Comparison of ENCODE assay signal across 10 mouse cellular contexts in the genomic region with DNA sequence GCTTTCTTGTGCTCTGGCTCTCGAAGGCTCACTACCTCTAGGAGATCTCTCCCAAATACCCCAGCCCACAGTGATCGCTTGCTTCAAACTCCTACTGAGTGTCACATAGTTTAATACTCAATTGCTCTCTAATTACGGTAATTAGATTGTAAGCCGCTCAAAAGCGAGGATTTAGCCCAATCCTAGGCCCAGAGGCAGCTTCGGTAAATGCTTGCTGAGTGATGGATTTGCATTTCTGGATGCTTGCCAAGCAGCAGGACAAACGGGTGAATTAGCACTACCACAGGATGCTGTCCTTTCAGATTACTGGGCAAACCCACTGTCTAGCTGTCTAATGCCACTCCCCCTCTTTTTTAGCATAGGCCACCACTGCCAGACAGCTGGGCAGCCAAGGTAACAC. TPM values are rescaled to one million over a fixed set of nuclear protein-coding genes. Genes with fewer than 3 reads are reported as not detected.
DNase-seq lines count a peak whose midpoint lies in the region; ATAC-seq and TF ChIP-seq lines count a peak whose summit lies in the region.
"Had no signal": no experiment of that assay in that cellular context is flagged by ENCODE, and none has a peak within 500 bp of the region (broad histone marks: within the 10 kb centered on the region; RNA-seq: fewer than 3 reads in every experiment).

No protein-coding gene starts in this region.

- H3K9ac ChIP-seq in midbrain, embryonic 11.5 days (ENCODE audit: low read length) = no peak overlapping the region
- no peak overlapping the region for H3K9ac ChIP-seq in hindbrain, postnatal 0 days (replicated peaks; ENCODE audit: low read length)
- H3K9ac ChIP-seq in heart, embryonic 12.5 days = no peak overlapping the region

- no peaks in the 10 kb centered on the region for H3K36me3 ChIP-seq in midbrain, embryonic 11.5 days (ENCODE audit: control insufficient read depth, insufficient read depth, low read length)
- no peaks in the 10 kb centered on the region for H3K36me3 ChIP-seq in midbrain, embryonic 10.5 days
- no peaks in the 10 kb centered on the region for H3K36me3 ChIP-seq in hindbrain, postnatal 0 days (ENCODE audit: insufficient read depth, low read length)
- H3K36me3 ChIP-seq in heart, embryonic 12.5 days = no peaks in the 10 kb centered on the region

- H3K27me3 ChIP-seq in midbrain, embryonic 11.5 days (ENCODE audit: control insufficient read depth, insufficient read depth, low read length) = no peaks in the 10 kb centered on the region; the same call in 1 of the 2 replicates
- peaks cover 52% of the 10 kb centered on the region for H3K27me3 ChIP-seq in midbrain, embryonic 10.5 days (ENCODE audit: low read depth, poor library complexity, severe bottlenecking)
- H3K27me3 ChIP-seq in hindbrain, postnatal 0 days (ENCODE audit: insufficient read depth, low read length) = no peaks in the 10 kb centered on the region
- H3K27me3 ChIP-seq in heart, embryonic 12.5 days (replicated peaks) = no peaks in the 10 kb centered on the region

- TF ChIP-seq CTCF in hindbrain, postnatal 0 days (IDR thresholded peaks at IDR 0.05; ENCODE audit: low read depth) = no peak

- WGBS in midbrain, embryonic 11.5 days = 49% methylated on average over 7 of the region's 7 CpGs
- WGBS in midbrain, embryonic 10.5 days = 65% methylated on average over 7 of the region's 7 CpGs
- 21% methylated on average over 7 of the region's 7 CpGs for WGBS in hindbrain, postnatal 0 days
- 44% methylated on average over 7 of the region's 7 CpGs for WGBS in heart, embryonic 12.5 days

- ATAC-seq in midbrain, embryonic 11.5 days (ENCODE audit: low FRiP score) = peak; percentile 55
- ATAC-seq in hindbrain, postnatal 0 days = peak; percentile 30; the same call in 1 of the 2 replicates
- ATAC-seq in heart, embryonic 12.5 days (ENCODE audit: insufficient number of reproducible peaks, low FRiP score) = no peak
- ATAC-seq: lung, postnatal 0 days had no signal

- H3K4me3 ChIP-seq in midbrain, embryonic 11.5 days (ENCODE audit: low read depth, low read length) = no peak overlapping the region
- H3K4me3 ChIP-seq in midbrain, embryonic 10.5 days = no peak overlapping the region
- H3K4me3 ChIP-seq in hindbrain, postnatal 0 days (ENCODE audit: low read length) = no peak overlapping the region
- H3K4me3 ChIP-seq in heart, embryonic 12.5 days = no peak overlapping the region

- peak; percentile 19 for DNase-seq in embryo, embryonic 11 days
- no peak for DNase-seq in embryo, embryonic 10.5 days (ENCODE audit: low spot score)
- no peak for DNase-seq in midbrain, embryonic 11.5 days (ENCODE audit: low spot score, missing footprints)
- DNase-seq in midbrain, embryonic 10.5 days (ENCODE audit: low spot score) = no peak
- peak; percentile 77 for DNase-seq in hindbrain, postnatal 0 days (ENCODE audit: low spot score)
- DNase-seq in retina, adult 2 months (ENCODE audit: low read depth, low spot score) = peak; percentile 33
- no peak for DNase-seq in adrenal gland, adult 8-10 months
- DNase-seq: cerebellum, postnatal 25 days had no signal

- no peak overlapping the region for H3K27ac ChIP-seq in midbrain, embryonic 11.5 days (ENCODE audit: low read depth, low read length)
- no peak overlapping the region for H3K27ac ChIP-seq in midbrain, embryonic 10.5 days (replicated peaks)
- no peak overlapping the region for H3K27ac ChIP-seq in hindbrain, postnatal 0 days
- H3K27ac ChIP-seq in heart, embryonic 12.5 days (ENCODE audit: poor library complexity, severe bottlenecking) = no peak overlapping the region

- H3K9me3 ChIP-seq in midbrain, embryonic 11.5 days (ENCODE audit: control insufficient read depth, low read length) = no peaks in the 10 kb centered on the region
- H3K9me3 ChIP-seq in midbrain, embryonic 10.5 days (replicated peaks) = no peaks in the 10 kb centered on the region
- H3K9me3 ChIP-seq in hindbrain, postnatal 0 days (ENCODE audit: low read length) = no peaks in the 10 kb centered on the region
- no peaks in the 10 kb centered on the region for H3K9me3 ChIP-seq in heart, embryonic 12.5 days (replicated peaks)

- no peaks in the 10 kb centered on the region for H3K4me1 ChIP-seq in midbrain, embryonic 11.5 days (ENCODE audit: control insufficient read depth, insufficient read depth, low read length)
- peaks cover 18% of the 10 kb centered on the region for H3K4me1 ChIP-seq in midbrain, embryonic 10.5 days
- peaks cover 9% of the 10 kb centered on the region for H3K4me1 ChIP-seq in hindbrain, postnatal 0 days (ENCODE audit: insufficient read depth, low read length)
- H3K4me1 ChIP-seq in heart, embryonic 12.5 days (replicated peaks) = peaks cover 6% of the 10 kb centered on the region; the same call in 1 of the 2 replicates

- H3K4me2 ChIP-seq in midbrain, embryonic 11.5 days = no peak overlapping the region
- no peak overlapping the region for H3K4me2 ChIP-seq in hindbrain, postnatal 0 days (ENCODE audit: low read depth, low read length)
- H3K4me2 ChIP-seq in heart, embryonic 12.5 days = no peak overlapping the region

RNA-seq across cellular contexts. Expression of gene Pex3, which starts 16.9 kb away (rescaled TPM):
- 27.0 and 28.2 TPM in 2 replicates for polyA plus RNA-seq in midbrain, embryonic 11.5 days (2014; fragmentation: Nextera tagmentation; extraction: Ambion mirVana)
- 18.9 and 19.3 TPM in 2 replicates for polyA plus RNA-seq in midbrain, embryonic 10.5 days (2016; fragmentation: Nextera tagmentation; extraction: Ambion mirVana)
- total RNA-seq in hindbrain, postnatal 0 days (2014; rRNA removed) = 23.7 and 30.5 TPM in 2 replicates
- polyA plus RNA-seq in hindbrain, postnatal 0 days (2015; fragmentation: Nextera tagmentation; extraction: Ambion mirVana) = 31.5 and 35.7 TPM in 2 replicates
- 20.2 and 20.4 TPM in 2 replicates for polyA plus RNA-seq in heart, embryonic 12.5 days (2016; fragmentation: Nextera tagmentation; extraction: Ambion mirVana)
- 10 to 100 TPM; 29.0 to 37.5 (median 30.5) TPM for total RNA-seq in adrenal gland, adult 8-10 months (2022)

RNA-seq across cellular contexts. Expression of gene Adat2, which starts 17.1 kb away (rescaled TPM):
- 3.1 and 4.9 TPM in 2 replicates for polyA plus RNA-seq in midbrain, embryonic 11.5 days (2014; fragmentation: Nextera tagmentation; extraction: Ambion mirVana)
- polyA plus RNA-seq in midbrain, embryonic 10.5 days (2016; fragmentation: Nextera tagmentation; extraction: Ambion mirVana) = 4.0 and 4.5 TPM in 2 replicates
- 2.6 and 2.8 TPM in 2 replicates for total RNA-seq in hindbrain, postnatal 0 days (2014; rRNA removed)
- polyA plus RNA-seq in hindbrain, postnatal 0 days (2015; fragmentation: Nextera tagmentation; extraction: Ambion mirVana) = 2.4 and 2.9 TPM in 2 replicates
- polyA plus RNA-seq in heart, embryonic 12.5 days (2016; fragmentation: Nextera tagmentation; extraction: Ambion mirVana) = 2.2 and 3.2 TPM in 2 replicates
- total RNA-seq in adrenal gland, adult 8-10 months (2022) = 1 to 10 TPM; 3.7 to 5.3 (median 4.8) TPM

Comparison
In these comparisons a context has a peak if more than half of its experiments do, and no peak if none do; other contexts are left out.
1. DNase-seq: peak in embryo, embryonic 11 days (single experiment), hindbrain, postnatal 0 days (single experiment) and retina, adult 2 months (single experiment); none in embryo, embryonic 10.5 days (single experiment), midbrain, embryonic 11.5 days (single experiment), midbrain, embryonic 10.5 days (single experiment) and adrenal gland, adult 8-10 months (single experiment).